Mouse (Mus musculus): ENCODE measurements around the gene Fam120a. TPM values are rescaled to one million over a fixed set of nuclear protein-coding genes. Genes with fewer than 3 reads are reported as not detected.

Fam120a gene
- polyA plus RNA-seq, 1 experiment from 2014 or later: 17.3 TPM

DNA sequence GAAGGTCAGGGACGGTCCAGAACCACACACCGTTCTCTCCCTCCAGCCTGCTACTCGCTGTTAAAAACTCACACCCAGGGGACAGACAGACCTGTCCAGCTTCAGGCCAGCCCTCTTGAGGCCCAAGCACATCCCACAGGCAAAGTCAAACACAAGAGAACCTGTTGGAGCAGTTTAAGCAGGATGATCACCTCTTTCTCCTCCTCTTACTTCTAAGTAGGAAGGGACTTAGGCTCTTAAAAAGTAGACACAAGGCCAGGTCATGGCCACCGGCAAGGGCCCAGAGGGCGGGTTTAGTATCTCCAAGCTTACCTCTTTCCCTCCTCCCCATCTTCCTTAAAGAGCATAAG is 98.2 kb downstream of the Fam120a start:
- 15% methylated on average over 5 of the region's 5 CpGs for WGBS
- no peak for ATAC-seq (ENCODE audit: insufficient number of reproducible peaks, insufficient read depth, low FRiP score, low TSS enrichment, low read depth)
- H3K4me2 ChIP-seq: peak overlapping the region; percentile 68
- peak overlapping the region; percentile 95 for H3K27ac ChIP-seq
- H3K9ac ChIP-seq (replicated peaks): peak overlapping the region; percentile 99
- peaks cover 54% of the 10 kb centered on the region for H3K4me1 ChIP-seq (replicated peaks)
- H3K4me3 ChIP-seq (replicated peaks): peak overlapping the region; percentile 95
- no peaks in the 10 kb centered on the region for H3K9me3 ChIP-seq
- no peaks in the 10 kb centered on the region for H3K36me3 ChIP-seq
- no peaks in the 10 kb centered on the region for H3K27me3 ChIP-seq

DNA sequence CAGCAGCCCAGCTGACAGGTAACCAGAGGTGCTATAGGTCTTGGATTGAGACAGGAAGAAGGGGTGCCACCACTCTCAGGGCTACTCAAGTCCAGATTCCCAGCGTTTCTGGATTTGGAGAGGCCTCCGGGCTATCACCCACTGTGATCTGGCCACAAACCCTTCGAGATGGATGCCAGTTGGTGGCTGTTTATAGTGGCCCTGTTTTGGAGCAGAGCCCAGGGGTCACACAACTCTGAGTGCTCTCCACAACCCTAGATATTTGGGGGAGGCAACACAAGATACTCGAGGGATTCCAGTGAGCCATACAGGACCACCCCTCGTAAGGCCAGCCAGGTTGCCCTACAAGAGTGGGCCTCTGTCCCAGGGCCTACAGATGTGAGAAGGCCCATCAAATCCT is 98.7 kb downstream of the Fam120a start:
- Histone ChIP-seq H3K4me3 (replicated peaks) (peak overlapping the region; percentile 95), H3K36me3 (no peaks in the 10 kb centered on the region), H3K4me2 (peak overlapping the region; percentile 68), H3K27ac (peak overlapping the region; percentile 95; the same call in 1 of the 2 replicates), H3K27me3 (no peaks in the 10 kb centered on the region), H3K9me3 (no peaks in the 10 kb centered on the region), H3K4me1 (replicated peaks) (peaks cover 59% of the 10 kb centered on the region), H3K9ac (replicated peaks) (peak overlapping the region; percentile 99)
- WGBS: 19% methylated on average over 5 of the region's 5 CpGs
- no peak for ATAC-seq (ENCODE audit: insufficient number of reproducible peaks, insufficient read depth, low FRiP score, low TSS enrichment, low read depth)

DNA sequence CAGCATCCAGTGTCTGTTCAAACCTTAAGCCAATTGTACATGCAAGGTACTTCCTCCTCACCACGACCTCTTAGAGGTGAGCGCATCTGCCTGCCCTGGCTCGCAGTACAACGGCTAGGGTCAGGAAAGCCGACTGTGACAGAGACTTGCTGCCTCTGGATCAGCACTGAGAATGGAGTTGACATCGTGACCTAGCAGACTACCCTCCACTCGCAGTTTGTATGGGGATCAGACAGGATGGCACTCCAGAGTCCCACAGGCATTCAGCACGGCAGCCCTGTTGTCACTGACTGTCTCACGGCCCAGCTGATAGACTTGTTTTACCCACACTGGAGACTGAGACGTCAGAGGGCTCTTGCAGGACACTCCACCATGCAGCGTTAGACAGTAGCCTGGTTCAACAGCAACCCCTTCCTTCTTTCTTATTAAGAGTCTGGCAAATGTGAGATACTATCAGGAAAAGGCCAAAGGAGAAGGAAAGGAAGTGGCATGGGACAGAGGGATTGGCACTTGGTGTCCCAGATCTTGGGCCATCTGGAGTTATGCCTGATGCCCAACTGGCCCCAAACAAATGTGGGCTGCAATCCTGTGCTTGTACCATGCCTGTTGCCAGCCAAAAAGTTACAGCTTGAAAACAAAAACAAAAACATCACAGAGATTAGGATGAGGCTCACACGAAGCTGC is 103.0 kb downstream of the Fam120a start:
- Histone ChIP-seq H3K9me3 (peaks cover 5% of the 10 kb centered on the region; the same call in 1 of the 2 replicates), H3K27ac (no peak overlapping the region), H3K27me3 (no peaks in the 10 kb centered on the region), H3K9ac (replicated peaks) (no peak overlapping the region), H3K36me3 (no peaks in the 10 kb centered on the region), H3K4me3 (replicated peaks) (no peak overlapping the region), H3K4me1 (replicated peaks) (peaks cover 56% of the 10 kb centered on the region), H3K4me2 (no peak overlapping the region)
- ATAC-seq (ENCODE audit: insufficient number of reproducible peaks, insufficient read depth, low FRiP score, low TSS enrichment, low read depth): no peak
- 82% methylated on average over 12 of the region's 12 CpGs for WGBS

GRCm38 (mm10) chr13:48863556-48863955 is 104.3 kb downstream of the Fam120a start:
- H3K27ac ChIP-seq: peak overlapping the region; percentile 66

DNA sequence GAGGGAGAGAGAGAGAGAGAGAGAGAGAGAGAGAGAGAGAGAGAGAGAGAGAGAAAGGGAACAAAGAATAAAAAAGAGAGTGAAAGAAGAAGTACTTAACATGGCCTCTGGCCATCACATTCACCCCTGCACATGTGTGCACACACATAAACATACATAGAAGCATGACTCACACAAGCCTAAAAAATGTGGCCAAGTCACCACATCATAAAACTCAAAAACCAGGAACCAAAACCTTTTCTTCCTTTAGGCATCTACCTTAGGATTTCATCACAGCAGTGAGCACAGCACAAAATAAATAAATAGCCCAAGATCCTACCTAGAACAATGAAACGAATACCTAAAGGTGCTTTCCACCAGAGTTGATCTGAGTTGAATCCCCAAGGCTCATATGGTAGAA is 105.9 kb downstream of the Fam120a start:
- peaks cover 56% of the 10 kb centered on the region for H3K4me1 ChIP-seq (replicated peaks)
- H3K27me3 ChIP-seq: no peaks in the 10 kb centered on the region
- peaks cover 5% of the 10 kb centered on the region; the same call in 1 of the 2 replicates for H3K9me3 ChIP-seq
- no peaks in the 10 kb centered on the region for H3K36me3 ChIP-seq
- no peak overlapping the region for H3K4me3 ChIP-seq (replicated peaks)
- no peak for ATAC-seq (ENCODE audit: insufficient number of reproducible peaks, insufficient read depth, low FRiP score, low TSS enrichment, low read depth)
- no peak overlapping the region for H3K27ac ChIP-seq
- 89% methylated on average over 1 of the region's 1 CpGs for WGBS
- no peak overlapping the region for H3K9ac ChIP-seq (replicated peaks)
- no peak overlapping the region for H3K4me2 ChIP-seq

More at GRCm38 (mm10) chr13:48863556-48863955, 104.3 kb downstream of the Fam120a start:
- no peaks in the 10 kb centered on the region for H3K27me3 ChIP-seq
- peak overlapping the region; percentile 7; the same call in 1 of the 2 replicates for H3K4me2 ChIP-seq
- 33% methylated on average over 9 of the region's 9 CpGs for WGBS
- peaks cover 55% of the 10 kb centered on the region for H3K4me1 ChIP-seq (replicated peaks)
- H3K4me3 ChIP-seq (replicated peaks): no peak overlapping the region
- no peaks in the 10 kb centered on the region for H3K36me3 ChIP-seq
- no peak overlapping the region for H3K9ac ChIP-seq (replicated peaks)
- peaks cover 5% of the 10 kb centered on the region; the same call in 1 of the 2 replicates for H3K9me3 ChIP-seq
- peak; percentile 75 for ATAC-seq (ENCODE audit: insufficient number of reproducible peaks, insufficient read depth, low FRiP score, low TSS enrichment, low read depth)

GRCm38 (mm10) chr13:48858779-48859178 is 109.0 kb downstream of the Fam120a start:
- Histone ChIP-seq H3K9ac (replicated peaks) (0 out of 2 replicates have a peak overlapping the region, but pooled peaks have one; percentile 34), H3K36me3 (no peaks in the 10 kb centered on the region), H3K9me3 (peaks cover 5% of the 10 kb centered on the region; the same call in 1 of the 2 replicates), H3K4me2 (no peak overlapping the region), H3K27me3 (no peaks in the 10 kb centered on the region), H3K4me1 (replicated peaks) (peaks cover 54% of the 10 kb centered on the region), H3K4me3 (replicated peaks) (no peak overlapping the region), H3K27ac (peak overlapping the region; percentile 35; the same call in 1 of the 2 replicates)
- WGBS: 72% methylated on average over 4 of the region's 4 CpGs
- ATAC-seq (ENCODE audit: insufficient number of reproducible peaks, insufficient read depth, low FRiP score, low TSS enrichment, low read depth): no peak

- no peak overlapping the region for H3K4me3 ChIP-seq (replicated peaks)
- no peaks in the 10 kb centered on the region for H3K27me3 ChIP-seq
- 0 out of 2 replicates have a peak overlapping the region, but pooled peaks have one; percentile 6 for H3K4me2 ChIP-seq
- H3K4me1 ChIP-seq (replicated peaks): peaks cover 53% of the 10 kb centered on the region
- no peak overlapping the region; the same call in none of the 2 replicates for H3K27ac ChIP-seq
- WGBS: 67% methylated on average over 6 of the region's 6 CpGs
- no peak for ATAC-seq (ENCODE audit: insufficient number of reproducible peaks, insufficient read depth, low FRiP score, low TSS enrichment, low read depth)
- peak overlapping the region; percentile 12; the same call in 1 of the 2 replicates for H3K9ac ChIP-seq (replicated peaks)
- no peaks in the 10 kb centered on the region for H3K36me3 ChIP-seq
- peaks cover 5% of the 10 kb centered on the region; the same call in 1 of the 2 replicates for H3K9me3 ChIP-seq
Observed at GRCm38 (mm10) chr13:48858054-48858453, 109.8 kb downstream of the Fam120a start.

GRCm38 (mm10) chr13:48857246-48857932 is 110.4 kb downstream of the Fam120a start:
- H3K4me3 ChIP-seq (replicated peaks): no peak overlapping the region
- H3K4me1 ChIP-seq (replicated peaks): peaks cover 55% of the 10 kb centered on the region
- no peaks in the 10 kb centered on the region for H3K27me3 ChIP-seq
- peak; percentile 70; the same call in 1 of the 2 replicates for ATAC-seq (ENCODE audit: insufficient number of reproducible peaks, insufficient read depth, low FRiP score, low TSS enrichment, low read depth)
- H3K27ac ChIP-seq: peak overlapping the region; percentile 56
- H3K9me3 ChIP-seq: peaks cover 5% of the 10 kb centered on the region; the same call in 1 of the 2 replicates
- H3K9ac ChIP-seq (replicated peaks): no peak overlapping the region
- H3K36me3 ChIP-seq: no peaks in the 10 kb centered on the region
- WGBS: 35% methylated on average over 7 of the region's 7 CpGs
- no peak overlapping the region for H3K4me2 ChIP-seq

DNA sequence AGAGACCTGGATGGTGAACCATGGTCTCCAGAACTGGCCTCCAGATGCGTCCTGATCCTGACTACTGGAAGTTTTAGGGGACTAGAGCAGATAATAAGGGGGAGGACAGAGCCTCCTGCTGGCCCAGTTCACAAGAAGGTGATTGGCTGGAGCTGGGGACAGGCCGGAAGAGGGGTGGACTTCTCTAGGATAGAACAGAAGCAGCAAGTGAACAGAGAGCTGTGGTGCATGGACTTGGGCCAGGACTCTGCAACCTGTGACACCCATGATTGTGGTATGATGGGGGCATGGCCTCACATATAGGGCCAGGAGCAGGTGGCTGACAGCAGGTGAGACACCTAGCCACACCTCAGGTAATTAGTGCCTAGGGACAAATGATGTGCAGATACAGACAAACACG is 113.9 kb downstream of the Fam120a start:
- H3K27ac ChIP-seq: no peak overlapping the region
- H3K4me2 ChIP-seq: no peak overlapping the region
- no peak overlapping the region for H3K4me3 ChIP-seq (replicated peaks)
- ATAC-seq (ENCODE audit: insufficient number of reproducible peaks, insufficient read depth, low FRiP score, low TSS enrichment, low read depth): no peak
- H3K4me1 ChIP-seq (replicated peaks): peaks cover 76% of the 10 kb centered on the region
- H3K27me3 ChIP-seq: no peaks in the 10 kb centered on the region
- no peaks in the 10 kb centered on the region for H3K36me3 ChIP-seq
- WGBS: 57% methylated on average over 3 of the region's 3 CpGs
- no peak overlapping the region for H3K9ac ChIP-seq (replicated peaks)
- no peaks in the 10 kb centered on the region for H3K9me3 ChIP-seq

GRCm38 (mm10) chr13:48853475-48853874 is 114.3 kb downstream of the Fam120a start:
- no peaks in the 10 kb centered on the region for H3K27me3 ChIP-seq
- WGBS: 36% methylated on average over 2 of the region's 2 CpGs
- no peak for ATAC-seq (ENCODE audit: insufficient number of reproducible peaks, insufficient read depth, low FRiP score, low TSS enrichment, low read depth)

DNA sequence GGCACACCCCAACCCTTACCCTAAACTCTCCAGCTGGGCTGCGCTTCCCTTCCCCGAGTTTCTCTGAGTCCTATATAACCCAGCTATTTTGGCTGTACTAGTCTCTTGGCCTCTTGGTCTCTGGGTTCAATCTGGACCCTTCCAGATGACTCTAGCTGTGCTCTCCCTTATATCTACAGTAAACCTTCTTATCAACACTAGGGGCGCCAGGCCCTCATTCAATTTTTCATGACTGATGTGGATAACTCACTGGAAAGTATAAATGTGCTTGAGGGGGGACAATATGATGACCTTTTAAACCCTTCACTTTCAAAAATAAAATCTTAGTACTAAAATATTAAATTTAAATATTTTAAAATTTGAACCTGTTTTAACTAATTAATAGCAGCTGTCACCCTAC is 115.0 kb downstream of the Fam120a start:
- Histone ChIP-seq H3K27ac (no peak overlapping the region), H3K9ac (replicated peaks) (no peak overlapping the region), H3K4me1 (replicated peaks) (peaks cover 72% of the 10 kb centered on the region), H3K4me2 (no peak overlapping the region), H3K9me3 (no peaks in the 10 kb centered on the region), H3K27me3 (no peaks in the 10 kb centered on the region), H3K4me3 (replicated peaks) (no peak overlapping the region), H3K36me3 (peaks cover 6% of the 10 kb centered on the region; the same call in 1 of the 2 replicates)
- no peak for ATAC-seq (ENCODE audit: insufficient number of reproducible peaks, insufficient read depth, low FRiP score, low TSS enrichment, low read depth)
- WGBS: 70% methylated on average over 3 of the region's 3 CpGs

More at GRCm38 (mm10) chr13:48853475-48853874, 114.3 kb downstream of the Fam120a start:
- Histone ChIP-seq H3K9ac (replicated peaks) (no peak overlapping the region), H3K4me3 (replicated peaks) (no peak overlapping the region), H3K9me3 (no peaks in the 10 kb centered on the region), H3K4me2 (no peak overlapping the region), H3K4me1 (replicated peaks) (peaks cover 75% of the 10 kb centered on the region), H3K36me3 (peaks cover 2% of the 10 kb centered on the region; the same call in 1 of the 2 replicates), H3K27ac (no peak overlapping the region)

All from limb, embryonic 12.5 days (tissue).